Mouse (Mus musculus) gastrocnemius, postnatal 25 days (tissue): ENCODE data around the gene Olfr292. TPM values are rescaled to one million over a fixed set of nuclear protein-coding genes. Genes with fewer than 3 reads are reported as not detected.

Experiments
- DNase-seq: peaks from one replicate; pipeline ENCODE4 v3.0.0; 2022
- long read RNA-seq, 2 experiments: library from polyadenylated mRNA; stranded (forward); transcript quantifications; one replicate each; pipeline ENCODE4 v2.0.0; 2021
- total RNA-seq, 2 experiments: library from RNA; stranded (reverse); gene quantifications; 1 replicate in 1 of 2; 2 replicates in 1 of 2; pipeline ENCODE4 v1.2.3; 2021

The Olfr292 gene
- not detected for total RNA-seq
- long read RNA-seq, experiment 1 = 0 reads
- long read RNA-seq, experiment 2 = 0 reads

DNA sequence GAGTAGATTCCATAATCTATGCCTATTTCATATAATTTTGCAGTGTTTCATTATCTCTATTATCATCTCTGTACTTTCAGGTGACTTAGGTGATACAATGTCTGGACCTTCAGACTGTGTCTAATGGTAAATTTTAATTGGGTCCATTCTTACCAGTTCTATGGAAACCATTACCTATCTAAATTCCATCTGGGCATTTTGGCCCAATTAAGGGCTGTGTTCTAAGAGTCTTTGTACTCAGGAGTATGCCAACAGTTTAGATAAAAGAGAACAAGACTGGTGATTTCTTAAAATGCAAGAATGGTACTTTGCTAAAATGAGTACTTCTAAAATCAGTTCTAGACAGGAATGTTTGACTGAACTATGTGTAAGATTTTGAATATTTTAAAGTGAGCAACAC, at the start of gene Olfr292:
Gene Olfr292, plus strand, starts transcription at position 301 of the 400 bp plus-strand sequence.
- DNase-seq = no peak

GRCm38 (mm10) chr7:86648761-86649160, 39.4 kb upstream of the Olfr292 start, which contains the start of gene Olfr293:
Olfr293 (plus strand) TSS chr7:86649061.
- no peak for DNase-seq

- DNase-seq = no peak
Observed at GRCm38 (mm10) chr7:86725013-86725412, 36.9 kb downstream of the Olfr292 start.

Other genes with a start within 250 kb of the Olfr292 start
- not detected for gene Olfr299, start 228.4 kb upstream of the Olfr292 start, total RNA-seq
- not detected for gene Olfr298, start 195.8 kb upstream of the Olfr292 start, total RNA-seq
- not detected for gene Olfr297, start 168.4 kb upstream of the Olfr292 start, total RNA-seq
- not detected for gene Olfr295, start 104.5 kb upstream of the Olfr292 start, total RNA-seq
- gene Olfr294, start 71.7 kb upstream of the Olfr292 start, total RNA-seq = not detected
- gene Olfr293, start 39.3 kb upstream of the Olfr292 start, total RNA-seq = not detected
- gene Folh1, start 87.6 kb downstream of the Olfr292 start, total RNA-seq = under 1 TPM in 1 of 2 experiments, not detected in 1; 0.13 TPM
- not detected for gene Vmn2r77, start 106.7 kb downstream of the Olfr292 start, total RNA-seq
- gene Vmn2r78, start 226.8 kb downstream of the Olfr292 start, total RNA-seq = not detected